Mouse (Mus musculus): ENCODE data around the gene Hist1h2ae. TPM values are rescaled to one million over a fixed set of nuclear protein-coding genes. Genes with fewer than 3 reads are reported as not detected.

Hist1h2ae gene
- polyA plus RNA-seq (2014; fragmentation: Nextera tagmentation; extraction: Ambion mirVana): 11.7 and 12.9 TPM in 2 replicates

DNA sequence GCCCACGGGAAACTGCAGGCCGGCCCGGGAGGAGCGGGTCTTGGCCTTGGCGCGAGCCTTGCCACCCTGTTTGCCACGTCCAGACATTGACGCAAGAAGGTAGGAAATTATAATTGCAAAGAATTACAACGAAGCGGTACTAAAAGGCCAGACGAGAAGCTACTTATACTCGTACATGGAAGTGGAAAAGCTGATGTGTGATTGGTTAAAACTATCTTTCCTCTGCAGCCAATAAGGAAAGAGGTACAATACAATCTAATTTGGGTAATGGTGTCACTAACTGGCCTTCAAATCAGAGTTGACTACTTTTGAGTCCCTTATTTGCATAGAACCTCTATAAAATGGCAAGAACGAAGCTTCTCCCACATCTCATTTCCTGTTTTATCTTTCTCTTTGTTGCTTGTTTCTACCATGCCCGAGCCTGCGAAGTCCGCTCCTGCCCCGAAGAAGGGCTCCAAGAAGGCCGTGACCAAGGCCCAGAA lies at the start of gene Hist1h2ae, which contains the start of gene Hist1h2bg:
Gene Hist1h2ae, minus strand, starts transcription at position 199 of the 482 bp plus-strand sequence.
Gene Hist1h2bg, plus strand, starts transcription at position 375 of the 482 bp plus-strand sequence.
- Histone ChIP-seq H3K4me1 (ENCODE audit: control insufficient read depth, insufficient read depth, low read length) (peaks cover 26% of the 10 kb centered on the region), H3K27ac (ENCODE audit: low read depth, low read length) (peak within 1 kb of the TSS; percentile 90), H3K9ac (replicated peaks; ENCODE audit: low read depth, low read length) (peak within 1 kb of the TSS; percentile 51), H3K4me3 (ENCODE audit: low read depth, low read length) (peak within 1 kb of the TSS; percentile 47), H3K9me3 (ENCODE audit: control insufficient read depth, low read length) (no peaks in the 10 kb centered on the region), H3K36me3 (ENCODE audit: control insufficient read depth, insufficient read depth, low read length) (no peaks in the 10 kb centered on the region), H3K27me3 (ENCODE audit: control insufficient read depth, insufficient read depth, low read length) (no peaks in the 10 kb centered on the region), H3K4me2 (ENCODE audit: low read depth, low read length) (peak within 1 kb of the TSS; percentile 73)
- ATAC-seq (ENCODE audit: low read depth): peak; percentile 92
- WGBS: under 1% methylated on average over 18 of the region's 18 CpGs

DNA sequence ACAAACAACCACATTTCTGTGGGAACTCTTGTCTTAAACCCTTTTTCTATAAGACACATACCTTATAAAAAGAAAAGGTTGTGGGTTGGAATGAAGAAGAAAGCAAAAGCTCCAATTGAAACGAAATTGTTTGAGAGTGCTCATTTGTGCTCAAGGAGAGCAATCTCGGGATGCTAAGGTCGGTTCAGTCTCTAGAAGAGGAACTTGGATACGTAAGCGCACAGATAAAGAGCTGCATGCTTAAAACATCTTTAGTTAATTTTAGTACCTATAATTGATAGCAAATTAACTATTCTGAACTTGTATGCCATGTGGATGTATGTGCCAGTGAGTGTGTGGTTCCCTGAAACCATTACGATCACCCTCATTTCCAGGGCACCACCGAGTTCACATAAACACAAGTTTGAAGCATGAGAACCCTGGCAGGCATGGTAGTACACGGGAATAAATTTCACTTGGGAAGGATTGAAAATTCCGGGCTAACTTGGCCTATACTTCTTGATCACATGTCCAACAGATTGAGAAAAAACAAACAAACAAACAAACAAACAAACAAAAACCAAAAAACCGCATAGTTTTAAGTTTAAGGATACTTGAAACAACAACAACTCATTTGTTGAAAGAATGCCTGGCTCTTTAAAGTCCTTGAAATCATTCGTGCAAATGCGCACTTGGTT lies 49.2 kb upstream of the Hist1h2ae start:
- 51% methylated on average over 12 of the region's 12 CpGs for WGBS
- ATAC-seq (ENCODE audit: low read depth): no peak

DNA sequence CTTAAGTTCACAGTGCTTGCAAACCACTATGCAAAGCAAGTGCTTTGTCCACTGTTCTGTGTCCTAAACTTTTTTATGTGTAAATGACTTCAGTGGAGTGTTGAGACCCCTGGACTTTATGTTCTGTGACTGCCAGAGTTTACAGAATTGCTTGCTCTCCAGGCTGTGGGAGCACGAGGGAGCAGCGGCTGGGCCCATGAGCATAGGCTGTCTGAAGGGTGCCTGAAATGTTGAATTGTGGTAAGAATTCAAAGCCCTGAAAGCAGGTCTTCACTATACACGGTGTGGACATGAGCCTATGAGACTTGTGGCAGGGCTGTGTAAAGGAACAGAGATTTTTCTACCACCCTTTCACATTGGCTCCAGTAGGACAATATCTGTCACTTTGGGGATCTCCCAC lies 40.6 kb upstream of the Hist1h2ae start:
- no peaks in the 10 kb centered on the region for H3K4me1 ChIP-seq (ENCODE audit: control insufficient read depth, insufficient read depth, low read length)
- ATAC-seq (ENCODE audit: low read depth): no peak
- H3K9me3 ChIP-seq (ENCODE audit: control insufficient read depth, low read length): no peaks in the 10 kb centered on the region
- H3K27me3 ChIP-seq (ENCODE audit: control insufficient read depth, insufficient read depth, low read length): no peaks in the 10 kb centered on the region
- no peak overlapping the region for H3K4me2 ChIP-seq (ENCODE audit: low read depth, low read length)
- 91% methylated on average over 3 of the region's 3 CpGs for WGBS
- no peak overlapping the region for H3K4me3 ChIP-seq (ENCODE audit: low read depth, low read length)
- no peaks in the 10 kb centered on the region for H3K36me3 ChIP-seq (ENCODE audit: control insufficient read depth, insufficient read depth, low read length)
- H3K27ac ChIP-seq (ENCODE audit: low read depth, low read length): no peak overlapping the region
- H3K9ac ChIP-seq (replicated peaks; ENCODE audit: low read depth, low read length): no peak overlapping the region

More for the DNA sequence above, 49.2 kb upstream of the Hist1h2ae start:
- no peaks in the 10 kb centered on the region for H3K36me3 ChIP-seq (ENCODE audit: control insufficient read depth, insufficient read depth, low read length)
- H3K4me1 ChIP-seq (ENCODE audit: control insufficient read depth, insufficient read depth, low read length): peaks cover 6% of the 10 kb centered on the region; the same call in 1 of the 2 replicates
- peak overlapping the region; percentile 87 for H3K27ac ChIP-seq (ENCODE audit: low read depth, low read length)
- peak overlapping the region; percentile 44 for H3K4me3 ChIP-seq (ENCODE audit: low read depth, low read length)
- no peaks in the 10 kb centered on the region for H3K27me3 ChIP-seq (ENCODE audit: control insufficient read depth, insufficient read depth, low read length)
- peak overlapping the region; percentile 83 for H3K4me2 ChIP-seq (ENCODE audit: low read depth, low read length)
- H3K9ac ChIP-seq (replicated peaks; ENCODE audit: low read depth, low read length): peak overlapping the region; percentile 49
- H3K9me3 ChIP-seq (ENCODE audit: control insufficient read depth, low read length): no peaks in the 10 kb centered on the region

DNA sequence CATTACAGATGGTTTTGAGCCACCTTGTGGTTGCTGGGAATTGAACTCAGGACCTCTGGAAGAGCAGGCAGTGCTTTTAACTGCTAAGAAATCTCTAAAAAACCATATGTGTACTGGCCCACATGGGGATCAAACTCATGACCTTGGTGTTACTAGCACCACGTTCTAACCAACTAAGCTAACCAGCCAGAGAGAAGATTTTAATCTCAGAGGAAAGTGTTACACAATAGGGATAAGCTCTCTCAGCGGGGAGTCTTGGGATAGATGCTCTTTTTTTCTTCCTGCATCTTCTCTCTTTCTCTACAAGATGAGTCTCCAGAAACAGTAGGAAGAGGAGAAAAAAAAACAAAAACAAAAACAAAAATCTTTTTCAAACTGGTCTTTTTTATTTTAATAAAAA lies 39.4 kb upstream of the Hist1h2ae start:
- Histone ChIP-seq H3K4me2 (ENCODE audit: low read depth, low read length) (no peak overlapping the region), H3K27ac (ENCODE audit: low read depth, low read length) (no peak overlapping the region), H3K4me1 (ENCODE audit: control insufficient read depth, insufficient read depth, low read length) (no peaks in the 10 kb centered on the region), H3K9ac (replicated peaks; ENCODE audit: low read depth, low read length) (no peak overlapping the region), H3K9me3 (ENCODE audit: control insufficient read depth, low read length) (no peaks in the 10 kb centered on the region), H3K27me3 (ENCODE audit: control insufficient read depth, insufficient read depth, low read length) (no peaks in the 10 kb centered on the region), H3K4me3 (ENCODE audit: low read depth, low read length) (no peak overlapping the region), H3K36me3 (ENCODE audit: control insufficient read depth, insufficient read depth, low read length) (no peaks in the 10 kb centered on the region)
- WGBS: 74% methylated on average over 2 of the region's 2 CpGs
- ATAC-seq (ENCODE audit: low read depth): no peak

DNA sequence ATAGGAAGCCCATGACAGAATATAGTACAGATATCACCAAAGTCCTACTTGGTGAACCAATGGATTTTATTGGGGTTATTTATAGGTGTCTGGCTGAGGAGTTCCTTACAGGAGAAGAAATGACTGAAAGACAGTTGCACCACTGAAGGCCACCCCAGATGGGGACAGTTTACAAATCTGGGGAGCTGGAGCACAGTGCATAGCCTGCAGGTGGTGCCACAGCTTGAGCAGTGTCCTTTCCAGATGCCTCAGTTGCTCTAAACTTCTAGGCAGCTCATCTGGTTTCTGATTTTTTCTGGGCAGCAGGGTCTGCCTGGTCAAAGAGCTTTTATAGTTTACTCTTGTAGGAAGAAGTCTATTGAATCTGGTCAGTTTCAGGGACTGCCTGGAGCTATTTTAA lies 38.8 kb upstream of the Hist1h2ae start:
- ATAC-seq (ENCODE audit: low read depth): no peak
- no peak overlapping the region for H3K4me2 ChIP-seq (ENCODE audit: low read depth, low read length)
- H3K4me1 ChIP-seq (ENCODE audit: control insufficient read depth, insufficient read depth, low read length): no peaks in the 10 kb centered on the region
- H3K27me3 ChIP-seq (ENCODE audit: control insufficient read depth, insufficient read depth, low read length): no peaks in the 10 kb centered on the region
- H3K27ac ChIP-seq (ENCODE audit: low read depth, low read length): no peak overlapping the region
- H3K9ac ChIP-seq (replicated peaks; ENCODE audit: low read depth, low read length): no peak overlapping the region
- no peaks in the 10 kb centered on the region for H3K9me3 ChIP-seq (ENCODE audit: control insufficient read depth, low read length)
- H3K36me3 ChIP-seq (ENCODE audit: control insufficient read depth, insufficient read depth, low read length): no peaks in the 10 kb centered on the region
- H3K4me3 ChIP-seq (ENCODE audit: low read depth, low read length): no peak overlapping the region

DNA sequence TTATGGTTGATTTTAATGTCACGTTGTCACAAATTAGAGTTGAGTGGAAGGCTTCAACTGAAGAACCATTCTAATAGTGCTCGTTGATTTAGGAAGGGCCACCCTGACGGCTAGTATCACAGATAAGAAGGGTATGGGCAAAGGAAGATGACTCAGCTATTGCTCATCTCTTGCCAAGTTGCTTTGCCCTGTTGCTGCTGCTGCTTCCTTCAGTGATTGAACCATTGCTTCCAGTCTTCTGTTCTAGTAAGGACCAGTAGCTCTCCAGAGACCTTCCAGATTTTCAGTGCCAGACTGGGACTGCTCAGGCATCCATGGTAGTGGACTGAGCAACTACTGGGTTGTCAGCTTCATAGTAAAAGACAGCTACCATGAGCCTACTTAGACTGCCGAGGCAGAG lies 38.2 kb upstream of the Hist1h2ae start:
- Histone ChIP-seq H3K9ac (replicated peaks; ENCODE audit: low read depth, low read length) (no peak overlapping the region), H3K4me3 (ENCODE audit: low read depth, low read length) (no peak overlapping the region), H3K4me1 (ENCODE audit: control insufficient read depth, insufficient read depth, low read length) (no peaks in the 10 kb centered on the region), H3K27ac (ENCODE audit: low read depth, low read length) (no peak overlapping the region), H3K36me3 (ENCODE audit: control insufficient read depth, insufficient read depth, low read length) (no peaks in the 10 kb centered on the region), H3K9me3 (ENCODE audit: control insufficient read depth, low read length) (no peaks in the 10 kb centered on the region), H3K27me3 (ENCODE audit: control insufficient read depth, insufficient read depth, low read length) (no peaks in the 10 kb centered on the region), H3K4me2 (ENCODE audit: low read depth, low read length) (no peak overlapping the region)
- WGBS: 90% methylated on average over 4 of the region's 4 CpGs
- no peak for ATAC-seq (ENCODE audit: low read depth)

DNA sequence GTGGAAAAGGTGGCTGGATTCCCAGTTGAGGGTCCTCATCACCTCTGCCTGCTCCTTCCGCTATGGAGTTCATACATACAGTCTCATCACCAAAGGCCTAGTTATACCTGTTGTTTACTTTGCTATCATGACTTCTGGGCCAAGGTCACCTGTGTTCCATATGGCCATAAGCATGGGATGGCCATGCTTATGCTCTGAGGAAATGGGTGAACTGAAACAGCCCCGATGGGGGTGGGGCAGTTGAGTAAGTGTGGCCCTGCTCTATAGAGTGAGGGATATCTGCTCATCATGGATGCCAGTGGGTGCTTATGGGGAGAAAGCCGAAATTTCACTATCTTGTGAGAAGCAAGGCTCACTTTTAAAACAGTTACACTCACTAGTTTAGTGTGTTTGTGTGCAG lies 34.0 kb upstream of the Hist1h2ae start:
- ATAC-seq (ENCODE audit: low read depth): no peak
- no peaks in the 10 kb centered on the region for H3K27me3 ChIP-seq (ENCODE audit: control insufficient read depth, insufficient read depth, low read length)
- 92% methylated on average over 3 of the region's 3 CpGs for WGBS

DNA sequence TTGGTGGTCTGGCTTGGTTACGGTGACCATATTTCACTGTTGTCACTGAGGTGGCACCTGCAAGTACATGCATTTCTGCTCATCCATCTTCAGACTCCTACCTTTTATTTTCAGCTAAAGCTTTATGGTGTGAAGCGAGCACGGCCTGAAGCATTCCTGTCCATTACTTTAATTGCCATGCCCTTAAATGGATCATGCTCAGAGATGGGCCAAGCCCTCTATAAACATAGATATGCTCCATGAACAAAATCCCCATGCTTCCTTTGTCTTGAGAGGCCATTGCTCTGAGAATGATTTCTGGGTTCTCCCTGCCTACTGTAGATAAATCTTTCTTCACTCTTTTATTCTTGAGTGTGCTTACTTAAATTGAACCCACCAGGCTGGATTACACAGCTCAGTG lies 33.4 kb upstream of the Hist1h2ae start:
- H3K4me3 ChIP-seq (ENCODE audit: low read depth, low read length): no peak overlapping the region
- WGBS: 98% methylated on average over 3 of the region's 3 CpGs
- H3K27me3 ChIP-seq (ENCODE audit: control insufficient read depth, insufficient read depth, low read length): no peaks in the 10 kb centered on the region
- ATAC-seq (ENCODE audit: low read depth): no peak
- no peaks in the 10 kb centered on the region for H3K36me3 ChIP-seq (ENCODE audit: control insufficient read depth, insufficient read depth, low read length)
- H3K9ac ChIP-seq (replicated peaks; ENCODE audit: low read depth, low read length): no peak overlapping the region
- no peak overlapping the region for H3K4me2 ChIP-seq (ENCODE audit: low read depth, low read length)
- H3K4me1 ChIP-seq (ENCODE audit: control insufficient read depth, insufficient read depth, low read length): no peaks in the 10 kb centered on the region
- no peaks in the 10 kb centered on the region for H3K9me3 ChIP-seq (ENCODE audit: control insufficient read depth, low read length)
- H3K27ac ChIP-seq (ENCODE audit: low read depth, low read length): no peak overlapping the region

More for the DNA sequence above, 34.0 kb upstream of the Hist1h2ae start:
- Histone ChIP-seq H3K4me2 (ENCODE audit: low read depth, low read length) (no peak overlapping the region), H3K27ac (ENCODE audit: low read depth, low read length) (no peak overlapping the region), H3K4me1 (ENCODE audit: control insufficient read depth, insufficient read depth, low read length) (no peaks in the 10 kb centered on the region), H3K9ac (replicated peaks; ENCODE audit: low read depth, low read length) (no peak overlapping the region), H3K36me3 (ENCODE audit: control insufficient read depth, insufficient read depth, low read length) (no peaks in the 10 kb centered on the region), H3K9me3 (ENCODE audit: control insufficient read depth, low read length) (no peaks in the 10 kb centered on the region), H3K4me3 (ENCODE audit: low read depth, low read length) (no peak overlapping the region)

DNA sequence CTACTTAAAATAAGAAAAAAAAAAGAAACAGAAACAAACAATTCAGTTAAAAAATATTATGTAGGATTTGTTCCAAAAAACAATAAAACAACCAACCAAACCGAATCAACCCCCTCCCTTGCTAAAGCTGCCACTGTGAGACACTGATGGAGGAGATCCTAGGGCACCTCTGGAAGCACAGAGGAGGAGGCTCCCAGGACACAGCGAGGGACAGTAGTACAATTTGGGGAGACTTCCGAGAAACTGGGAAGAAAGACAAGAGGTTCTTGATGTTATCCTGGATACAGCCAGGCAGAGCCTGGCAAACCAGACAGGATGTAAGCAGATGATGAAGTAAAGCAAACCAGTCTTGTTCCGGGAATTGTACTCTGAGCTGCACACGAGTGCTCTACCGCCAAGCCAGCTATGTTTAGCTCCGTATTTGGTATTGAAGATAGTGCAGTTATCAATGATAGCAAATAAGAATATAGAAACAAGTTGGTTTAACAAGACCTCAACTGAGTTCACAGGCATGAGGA lies 32.2 kb upstream of the Hist1h2ae start:
- Histone ChIP-seq H3K27me3 (ENCODE audit: control insufficient read depth, insufficient read depth, low read length) (no peaks in the 10 kb centered on the region), H3K4me1 (ENCODE audit: control insufficient read depth, insufficient read depth, low read length) (no peaks in the 10 kb centered on the region), H3K36me3 (ENCODE audit: control insufficient read depth, insufficient read depth, low read length) (no peaks in the 10 kb centered on the region), H3K4me2 (ENCODE audit: low read depth, low read length) (no peak overlapping the region), H3K4me3 (ENCODE audit: low read depth, low read length) (no peak overlapping the region), H3K9me3 (ENCODE audit: control insufficient read depth, low read length) (no peaks in the 10 kb centered on the region), H3K27ac (ENCODE audit: low read depth, low read length) (no peak overlapping the region), H3K9ac (replicated peaks; ENCODE audit: low read depth, low read length) (no peak overlapping the region)
- ATAC-seq (ENCODE audit: low read depth): no peak
- 88% methylated on average over 7 of the region's 7 CpGs for WGBS
